Mouse (Mus musculus): ENCODE data around the gene A730009L09Rik.

A730009L09Rik gene

GRCm38 (mm10) chr16:84514821-84515220, at the start of gene A730009L09Rik:
Gene A730009L09Rik (plus strand): TSS chr16:84515121.
- 51% methylated on average over 8 of the region's 8 CpGs for WGBS

DNA sequence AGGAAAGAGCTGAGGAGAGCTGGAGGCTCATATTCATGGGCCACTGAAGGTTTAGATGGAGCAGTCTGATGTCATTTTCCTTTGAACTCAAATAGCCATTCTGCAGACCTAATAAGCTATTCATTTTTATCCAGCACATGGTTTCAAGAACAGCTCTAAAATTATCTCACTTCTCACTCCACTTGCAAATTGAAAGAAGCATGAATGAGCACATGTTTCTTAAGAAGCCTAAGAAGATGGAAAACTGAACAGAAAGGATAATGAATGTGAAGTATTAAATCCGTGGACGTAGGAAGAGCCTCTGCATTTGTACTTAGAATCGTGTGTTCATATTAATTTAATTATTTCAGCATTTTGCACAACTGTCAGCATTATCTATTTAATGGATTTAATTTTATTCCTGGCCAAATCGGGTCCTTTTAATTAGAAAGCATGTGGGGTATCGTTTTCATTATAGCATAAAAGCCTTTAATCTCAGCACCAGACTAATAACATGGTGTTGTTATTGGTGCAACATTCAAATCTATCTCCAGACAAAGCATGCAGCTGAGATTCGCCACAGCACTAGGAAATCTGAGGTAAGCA, 49.2 kb upstream of the A730009L09Rik start:
- 40% methylated on average over 6 of the region's 6 CpGs for WGBS

GRCm38 (mm10) chr16:84468898-84469297, 46.0 kb upstream of the A730009L09Rik start:
- 19% methylated on average over 1 of the region's 1 CpGs for WGBS

- 82% methylated on average over 1 of the region's 1 CpGs for WGBS
These were observed 44.9 kb upstream of the A730009L09Rik start for GRCm38 (mm10) chr16:84469994-84470393.

DNA sequence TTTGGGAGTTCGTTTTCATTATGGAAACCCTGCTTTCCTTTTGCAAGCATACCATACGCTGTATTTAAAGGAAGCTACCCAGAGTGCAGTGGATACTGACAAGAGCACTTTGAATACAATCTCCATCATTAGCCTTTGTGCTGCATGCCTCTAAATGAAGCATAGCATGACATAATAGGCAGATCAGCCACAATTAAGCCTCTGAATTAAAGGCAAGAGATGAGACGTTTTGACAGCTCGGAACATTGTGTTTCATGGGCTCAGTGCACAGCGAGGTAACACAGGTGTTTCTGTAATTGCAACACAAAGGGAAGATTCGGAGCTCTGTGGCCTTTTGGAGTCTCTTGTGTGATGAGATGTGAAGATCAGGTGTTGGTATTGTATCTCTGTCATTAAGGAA, 41.5 kb upstream of the A730009L09Rik start:
- WGBS, result 67% methylated on average over 6 of the region's 6 CpGs

DNA sequence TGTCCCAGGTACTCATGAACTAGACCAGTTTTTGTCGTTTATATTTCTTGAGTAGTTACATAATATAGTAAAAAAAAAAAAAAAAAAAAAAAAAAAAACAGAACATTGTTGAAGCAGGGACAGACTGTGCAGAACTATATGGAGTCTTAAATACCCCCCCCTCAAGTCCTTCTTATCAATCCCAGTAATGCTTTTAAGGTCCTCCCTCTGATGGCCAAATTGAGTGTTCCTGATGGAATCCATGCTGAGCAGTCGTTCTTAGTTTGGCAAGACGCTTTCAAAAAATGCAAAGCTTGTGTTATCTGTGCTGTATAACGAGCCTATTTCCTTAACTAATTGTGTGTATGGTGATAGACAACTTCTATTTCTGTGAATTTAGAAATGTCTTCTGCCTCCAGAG, 40.2 kb upstream of the A730009L09Rik start:
- WGBS, result 56% methylated on average over 4 of the region's 4 CpGs

- 79% methylated on average over 5 of the region's 5 CpGs for WGBS
These were observed 38.0 kb upstream of the A730009L09Rik start for GRCm38 (mm10) chr16:84476948-84477347.

DNA sequence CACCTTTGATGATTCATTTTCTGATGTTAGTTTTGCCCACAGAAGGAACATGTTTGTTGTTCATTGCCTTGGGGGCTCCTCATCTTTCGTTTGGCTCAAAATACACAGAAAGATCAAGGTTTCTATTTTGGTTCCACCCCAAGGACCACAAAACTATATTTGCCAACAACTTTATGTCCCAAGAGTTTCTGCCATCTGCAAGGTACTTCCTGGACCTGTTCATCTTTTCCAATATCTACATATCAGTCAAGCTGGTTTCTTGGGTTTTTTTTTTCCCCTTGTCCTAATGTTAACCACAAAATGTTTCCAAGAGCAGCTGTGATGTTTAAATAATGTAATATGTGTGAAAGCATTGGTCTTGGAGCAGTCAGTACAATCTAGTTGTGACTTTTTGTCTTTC, 37.4 kb upstream of the A730009L09Rik start:
- WGBS, result 84% methylated on average over 1 of the region's 1 CpGs

GRCm38 (mm10) chr16:84477952-84478351, 37.0 kb upstream of the A730009L09Rik start:
- 83% methylated on average over 6 of the region's 6 CpGs for WGBS

GRCm38 (mm10) chr16:84485931-84486330, 29.0 kb upstream of the A730009L09Rik start:
- WGBS, result 42% methylated on average over 11 of the region's 11 CpGs

- WGBS, result 58% methylated on average over 3 of the region's 3 CpGs
These were observed 20.1 kb upstream of the A730009L09Rik start for GRCm38 (mm10) chr16:84494818-84495217.

DNA sequence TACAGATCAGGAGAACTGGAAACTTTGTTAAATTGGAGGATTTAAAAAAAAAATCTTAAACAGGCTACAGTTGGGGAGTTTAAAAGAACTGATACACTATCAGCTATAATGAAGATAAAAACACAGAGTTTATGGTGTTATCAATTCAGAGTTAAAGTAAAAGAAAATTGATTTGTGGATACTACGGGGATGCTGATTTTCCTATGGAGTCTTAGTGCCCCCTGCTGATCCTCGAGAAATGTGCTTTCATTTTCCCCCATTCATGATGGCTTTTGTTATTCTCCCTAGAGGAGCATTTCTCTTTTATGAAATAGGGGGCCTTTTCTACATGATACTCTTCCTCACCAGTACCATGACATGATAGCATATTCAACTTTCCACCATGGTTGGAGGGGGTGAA, 19.5 kb upstream of the A730009L09Rik start:
- WGBS, result 16% methylated on average over 2 of the region's 2 CpGs

- 33% methylated on average over 4 of the region's 4 CpGs for WGBS
These were observed 7.2 kb upstream of the A730009L09Rik start for GRCm38 (mm10) chr16:84507681-84508080.

DNA sequence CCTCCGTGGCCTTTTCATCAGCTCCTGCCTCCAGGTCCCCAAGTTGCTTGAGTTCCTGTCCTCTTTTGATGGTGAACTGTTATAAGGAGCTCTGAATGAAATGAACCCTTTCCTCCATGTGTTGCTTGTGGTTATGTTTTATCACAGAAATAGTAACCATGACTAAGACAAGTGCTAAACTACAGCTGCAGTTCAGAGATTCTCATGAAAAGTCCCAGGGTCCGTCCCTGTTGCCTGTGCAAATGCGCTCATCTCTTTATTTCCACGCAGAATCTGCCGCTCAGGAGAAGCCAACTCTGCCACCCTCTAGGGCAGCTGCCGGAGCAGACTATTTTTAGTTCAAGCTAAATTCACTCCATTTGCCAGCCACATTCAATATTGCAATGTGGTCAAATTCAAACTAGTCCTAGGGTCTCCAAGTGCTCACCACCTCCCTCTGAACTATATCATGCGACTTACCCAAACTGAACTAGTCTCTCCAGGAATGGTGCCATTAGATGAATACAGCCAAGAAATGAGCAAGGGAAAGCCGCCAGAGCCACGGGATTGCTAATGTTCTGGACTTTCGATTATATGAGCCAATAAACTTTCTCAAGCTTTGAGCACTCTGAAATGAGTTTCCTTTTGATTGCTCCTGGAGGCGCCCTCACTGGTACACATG, 7.2 kb downstream of the A730009L09Rik start:
- 62% methylated on average over 11 of the region's 11 CpGs for WGBS

DNA sequence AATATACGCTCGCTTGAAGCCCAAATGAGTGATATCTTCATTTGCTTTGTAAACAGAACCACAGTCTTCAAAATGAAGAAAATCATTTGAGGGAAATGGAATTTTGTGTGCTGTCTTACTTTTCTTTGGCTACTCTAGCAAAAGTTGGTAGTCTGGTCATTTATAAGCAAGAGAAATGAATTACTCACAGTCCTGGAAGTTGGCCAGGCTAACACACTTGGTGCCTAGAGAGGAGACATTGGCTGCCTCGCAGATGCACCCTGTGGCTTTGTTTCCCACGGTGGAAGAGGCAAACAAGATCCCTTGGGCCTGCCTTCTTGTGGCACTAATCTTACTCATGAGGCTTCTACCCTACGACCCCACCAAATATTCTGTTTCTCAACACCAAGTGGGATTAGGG, 8.1 kb downstream of the A730009L09Rik start:
- WGBS, result 80% methylated on average over 5 of the region's 5 CpGs

DNA sequence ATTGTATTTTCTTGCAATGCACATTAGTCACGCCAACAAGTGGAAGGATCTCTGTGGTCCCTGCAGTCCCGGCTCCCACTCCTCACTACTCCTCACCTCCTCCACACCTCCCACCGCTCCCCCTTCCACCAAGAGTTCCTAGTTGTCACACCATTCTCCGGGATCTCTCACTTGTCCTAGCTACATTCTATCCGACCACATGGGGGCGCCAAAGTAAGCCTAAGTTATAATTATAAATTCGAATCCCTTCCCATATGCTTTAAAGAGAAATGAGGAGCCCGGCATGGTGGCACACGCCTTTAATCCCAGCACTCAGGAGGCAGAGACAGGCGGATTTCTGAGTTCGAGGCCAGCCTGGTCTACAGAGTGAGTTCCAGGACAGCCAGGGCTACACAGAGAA, 12.5 kb downstream of the A730009L09Rik start:
- WGBS, result 52% methylated on average over 11 of the region's 11 CpGs

GRCm38 (mm10) chr16:84532803-84533202, 17.9 kb downstream of the A730009L09Rik start:
- WGBS, result 86% methylated on average over 3 of the region's 3 CpGs

DNA sequence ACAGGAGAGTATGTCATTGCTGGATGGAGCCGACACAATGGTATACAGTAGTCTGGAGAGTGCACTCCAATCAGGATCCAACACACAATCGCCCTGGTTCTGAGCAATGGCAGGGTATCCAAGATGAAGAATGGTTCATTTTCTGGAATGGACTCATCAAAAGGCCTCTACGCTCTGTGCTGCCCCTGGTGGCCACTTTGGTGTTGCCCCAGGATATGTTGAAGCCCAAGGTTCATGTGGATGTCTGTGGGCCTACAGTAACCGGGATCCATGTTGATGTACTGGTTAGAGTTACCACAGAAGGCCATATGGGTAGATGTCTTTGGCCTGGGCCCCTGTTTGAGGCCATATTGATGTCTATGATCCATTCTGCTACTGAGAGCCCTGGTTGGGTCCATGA, 31.1 kb downstream of the A730009L09Rik start:
- 96% methylated on average over 4 of the region's 4 CpGs for WGBS

- WGBS, result 58% methylated on average over 9 of the region's 9 CpGs
These were observed 34.2 kb downstream of the A730009L09Rik start for GRCm38 (mm10) chr16:84549122-84549521.

DNA sequence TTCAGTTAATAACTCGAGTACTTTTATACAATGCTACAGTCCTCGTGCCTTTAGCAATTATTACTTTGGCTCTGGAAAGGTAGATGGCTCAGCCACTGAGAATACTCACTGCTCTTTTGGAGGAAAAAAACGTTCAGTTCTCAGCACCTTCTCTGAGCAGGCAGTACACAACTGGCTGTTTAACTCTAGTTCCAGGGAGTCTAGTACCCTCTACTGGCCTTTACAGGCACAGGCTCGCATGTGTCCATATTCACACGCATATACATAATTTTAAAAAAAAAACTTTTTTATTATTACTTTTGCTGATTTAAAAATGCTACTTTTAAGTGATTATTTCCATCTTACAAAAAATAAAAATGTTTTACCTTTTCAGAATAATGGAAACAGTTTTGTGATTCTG, 35.5 kb downstream of the A730009L09Rik start:
- 84% methylated on average over 5 of the region's 5 CpGs for WGBS

GRCm38 (mm10) chr16:84553981-84554380, 39.1 kb downstream of the A730009L09Rik start:
- 73% methylated on average over 13 of the region's 13 CpGs for WGBS

DNA sequence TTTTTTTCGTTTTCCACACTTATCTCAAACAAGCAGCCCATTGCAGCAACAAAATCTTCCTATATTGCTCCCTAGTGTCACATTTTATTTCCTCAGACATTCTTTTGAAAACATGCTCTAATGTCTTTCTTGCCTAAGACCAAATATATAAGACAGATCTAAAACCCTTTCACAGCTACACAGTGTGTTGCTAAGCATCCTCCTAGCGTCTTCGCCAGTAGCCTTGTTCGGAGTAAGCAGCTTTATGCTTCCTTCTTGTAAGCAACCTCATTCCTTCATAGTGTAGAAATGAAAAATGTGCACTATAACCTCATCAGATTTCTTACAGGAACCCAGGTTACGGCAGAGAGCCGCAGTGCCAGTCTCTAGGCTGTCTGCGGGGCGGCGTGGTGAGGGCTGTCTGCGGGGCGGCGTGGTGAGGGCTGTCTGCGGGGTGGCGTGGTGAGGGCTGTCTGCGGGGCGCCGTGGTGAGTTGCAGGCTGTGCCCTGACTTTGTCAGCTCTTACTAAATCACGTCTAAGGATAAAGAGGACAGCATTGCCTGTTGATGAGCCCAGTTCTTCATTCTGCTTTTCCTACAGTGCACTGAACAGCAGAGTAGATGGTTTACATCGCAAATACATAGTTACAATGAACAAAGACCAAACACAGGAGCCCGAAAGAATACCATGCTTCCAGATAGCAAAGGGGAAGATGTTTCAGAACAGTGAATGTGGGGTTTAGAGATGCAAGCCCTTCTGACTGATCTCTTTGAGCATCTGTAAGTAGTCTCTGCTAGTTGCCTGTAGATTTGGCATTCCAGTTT, 43.4 kb downstream of the A730009L09Rik start:
- WGBS, result 42% methylated on average over 20 of the region's 20 CpGs

Data from cerebral cortex, adult 2 months (tissue).